Mouse (Mus musculus): ENCODE measurements at regions not wholly inside any gene's neighbourhood (a gene's known extent, or its start where the extent isn't known, plus 50 kb on each side); places are given as distances from the start of the nearest gene placed in this dataset.

GRCm38 (mm10) chr7:82119866-82120265 is 53.8 kb upstream of the Sh3gl3 start:
- Histone ChIP-seq H3K4me1 (ENCODE audit: control insufficient read depth, insufficient read depth, low read length) (no peaks in the 10 kb centered on the region), H3K4me3 (ENCODE audit: insufficient read depth, low read length) (no peak overlapping the region), H3K27ac (ENCODE audit: insufficient read depth, low read length) (no peak overlapping the region)
- no peak for TF ChIP-seq CTCF (IDR thresholded peaks at IDR 0.05; ENCODE audit: extremely low read depth, insufficient read depth, low read length)
- TF ChIP-seq POLR2A (IDR thresholded peaks at IDR 0.05; ENCODE audit: extremely low read depth, insufficient read depth, low read length), result no peak

- Histone ChIP-seq H3K4me1 (ENCODE audit: control insufficient read depth, insufficient read depth, low read length) (no peaks in the 10 kb centered on the region), H3K27ac (ENCODE audit: insufficient read depth, low read length) (no peak overlapping the region), H3K4me3 (ENCODE audit: insufficient read depth, low read length) (no peak overlapping the region)
- TF ChIP-seq CTCF (IDR thresholded peaks at IDR 0.05; ENCODE audit: extremely low read depth, insufficient read depth, low read length), result peak; percentile 97
- no peak for TF ChIP-seq POLR2A (IDR thresholded peaks at IDR 0.05; ENCODE audit: extremely low read depth, insufficient read depth, low read length)
Measured at GRCm38 (mm10) chr7:82121746-82122145, 51.9 kb upstream of the Sh3gl3 start.
